Mouse (Mus musculus) mouse trophoblast stem cell (cell line): ENCODE measurements around the gene Alkbh3.

Source experiments
- in situ Hi-C, 2 experiments: fragments of 300-500 bp; cut with MseI, MboI; formaldehyde crosslinking; loops; 2 replicates in 1 of 2; 3 replicates in 1 of 2; pipeline ENCODE4 v1.15.1; 2025

Gene Alkbh3

GRCm38 (mm10) chr2:93996254-93996653, 14.4 kb downstream of the Alkbh3 start, which contains the start of gene Gm27027:
Gene Gm27027 (minus strand): TSS chr2:93996354.
- in situ Hi-C loops: loop anchor here in 1 of 2 experiments (5.0 kb wide), 1 partner anchor 129 kb away; the partner anchor contains the start of gene Accsl

GRCm38 (mm10) chr2:93992810-93993209, 17.8 kb downstream of the Alkbh3 start:
- in situ Hi-C loops: no loop called here

- in situ Hi-C loops: no loop called here
Measured at GRCm38 (mm10) chr2:93992259-93992658, 18.3 kb downstream of the Alkbh3 start.

GRCm38 (mm10) chr2:93991336-93991735, 19.3 kb downstream of the Alkbh3 start:
- in situ Hi-C loops: no loop called here

- in situ Hi-C loops: no loop called here
Measured at GRCm38 (mm10) chr2:93988440-93988839, 22.2 kb downstream of the Alkbh3 start.

GRCm38 (mm10) chr2:93982457-93983235, 28.0 kb downstream of the Alkbh3 start:
- in situ Hi-C loops: no loop called here

GRCm38 (mm10) chr2:93979249-93980120, 31.1 kb downstream of the Alkbh3 start:
- in situ Hi-C loops: no loop called here

- in situ Hi-C loops: no loop called here
Measured at GRCm38 (mm10) chr2:93976436-93977252, 34.0 kb downstream of the Alkbh3 start.

- in situ Hi-C loops: no loop called here
Measured at GRCm38 (mm10) chr2:93975526-93976435, 34.8 kb downstream of the Alkbh3 start.

GRCm38 (mm10) chr2:93975041-93975440, 35.6 kb downstream of the Alkbh3 start:
- in situ Hi-C loops: no loop called here

GRCm38 (mm10) chr2:93971647-93972046, 39.0 kb downstream of the Alkbh3 start:
- in situ Hi-C loops: no loop called here

- in situ Hi-C loops: no loop called here
Measured at GRCm38 (mm10) chr2:93964494-93965160, 46.0 kb downstream of the Alkbh3 start.

- in situ Hi-C loops: no loop called here
Measured at GRCm38 (mm10) chr2:93963802-93964201, 46.8 kb downstream of the Alkbh3 start.

GRCm38 (mm10) chr2:93961716-93962115, 48.9 kb downstream of the Alkbh3 start:
- in situ Hi-C loops: no loop called here

GRCm38 (mm10) chr2:93959346-93959745, 51.3 kb downstream of the Alkbh3 start:
- in situ Hi-C loops: no loop called here

GRCm38 (mm10) chr2:93958216-93958615, 52.4 kb downstream of the Alkbh3 start:
- in situ Hi-C loops: no loop called here

- in situ Hi-C loops: no loop called here
Measured at GRCm38 (mm10) chr2:93957785-93958175, 52.8 kb downstream of the Alkbh3 start.

- in situ Hi-C loops: no loop called here
Measured at GRCm38 (mm10) chr2:93956908-93957784, 53.5 kb downstream of the Alkbh3 start, which contains the start of gene Gm13889. Gene Gm13889 (minus strand): TSS chr2:93957201.

GRCm38 (mm10) chr2:93956331-93956801, 54.2 kb downstream of the Alkbh3 start:
- in situ Hi-C loops: no loop called here
